Mouse (Mus musculus) midbrain, postnatal 0 days (tissue): ENCODE measurements around the gene Wdr44. TPM values are rescaled to one million over a fixed set of nuclear protein-coding genes. Genes with fewer than 3 reads are reported as not detected.

Experiments
- ATAC-seq: fragments of 200-750 bp; cut with Nextera tagmentation; 2 replicates; pipeline ENCODE4 v1.8.0; 2017; ENCODE audit warnings: moderate number of reproducible peaks, mild to moderate bottlenecking, moderate TSS enrichment, moderate library complexity; ENCODE audit not compliant: low FRiP score
- DNase-seq: peaks from one replicate; pipeline ENCODE4 v3.0.0-alpha.2; 2015; ENCODE audit warnings: low spot score
- H3K27ac ChIP-seq: fragments of 300-500 bp; sonication (generic); 2 replicates; pipeline ENCODE4 v1.5.1; 2014; ENCODE audit warnings: low read depth, mild to moderate bottlenecking, low read length, mixed read lengths
- H3K27me3 ChIP-seq: fragments of 300-500 bp; sonication (generic); 2 replicates; pipeline ENCODE4 v1.6.1; 2014; ENCODE audit warnings: low read length, control low read depth, mixed read lengths; ENCODE audit not compliant: insufficient read depth
- H3K36me3 ChIP-seq: fragments of 300-500 bp; sonication (generic); 2 replicates; pipeline ENCODE4 v1.6.1; 2014; ENCODE audit warnings: low read length, control low read depth, mixed read lengths; ENCODE audit not compliant: insufficient read depth
- H3K4me1 ChIP-seq: fragments of 300-500 bp; sonication (generic); 2 replicates; pipeline ENCODE4 v1.6.1; 2014; ENCODE audit warnings: mild to moderate bottlenecking, control low read depth, antibody characterized with exemption, low read length, mixed read lengths; ENCODE audit not compliant: insufficient read depth
- H3K4me2 ChIP-seq: fragments of 300-500 bp; sonication (generic); 2 replicates; pipeline ENCODE4 v1.6.1; 2014; ENCODE audit warnings: low read depth, mild to moderate bottlenecking, low read length, mixed read lengths; ENCODE audit not compliant: poor library complexity, severe bottlenecking
- H3K4me3 ChIP-seq: fragments of 300-500 bp; sonication (generic); 2 replicates; pipeline ENCODE4 v1.5.1; 2014; ENCODE audit warnings: low read depth, mild to moderate bottlenecking, low read length, moderate library complexity
- H3K9ac ChIP-seq: fragments of 300-500 bp; sonication (generic); replicated peaks from 2 replicates; pipeline ENCODE4 v1.6.1; 2014; ENCODE audit warnings: mild to moderate bottlenecking, low read length, moderate library complexity, mixed read lengths; ENCODE audit not compliant: poor library complexity, severe bottlenecking
- H3K9me3 ChIP-seq: fragments of 300-500 bp; sonication (generic); 2 replicates; pipeline ENCODE4 v1.6.1; 2016; ENCODE audit warnings: low read length, control low read depth
- CTCF ChIP-seq: IDR thresholded peaks from 2 replicates; pipeline ENCODE4 v1.5.1; 2016; ENCODE audit warnings: antibody characterized with exemption, mild to moderate bottlenecking
- WGBS: fragments of 180-500 bp; shearing (Covaris S2); extraction: QIAGEN DNeasy Blood & Tissue Kit; methylation state at CpG from one replicate; pipeline ENCODE4 v1.1.7; 2014; 5-methylcytosine and 5-hydroxymethylcytosine counted together
- polyA plus RNA-seq: library from polyadenylated mRNA; unstranded; fragments of >200 nt; fragmentation: Nextera tagmentation; extraction: Ambion mirVana; gene quantifications from 2 replicates; pipeline ENCODE4 v1.2.1, GENCODE M21; 2015
- total RNA-seq: library from RNA; depleted of rRNA; stranded (reverse); fragments of >200 nt; gene quantifications from 2 replicates; pipeline ENCODE4 v1.2.3, GENCODE M21; 2014; rRNA removed

Gene Wdr44
- 10.3 and 13.5 TPM in 2 replicates for total RNA-seq
- polyA plus RNA-seq, result 19.4 and 19.8 TPM in 2 replicates

- H3K27ac ChIP-seq, result peak within 1 kb of the TSS; percentile 66
- DNase-seq (peak; percentile 93), ATAC-seq (peak; percentile 99)
Measured at GRCm38 (mm10) chrX:23692722-23693442, at the start of gene Wdr44. Wdr44 (plus strand) TSS chrX:23693051.

GRCm38 (mm10) chrX:23648371-23648770 is 44.5 kb upstream of the Wdr44 start:
- Histone ChIP-seq H3K4me3 (no peak overlapping the region), H3K9ac (no peak overlapping the region), H3K27me3 (no peaks in the 10 kb centered on the region), H3K4me2 (no peak overlapping the region), H3K36me3 (no peaks in the 10 kb centered on the region), H3K9me3 (no peaks in the 10 kb centered on the region), H3K27ac (no peak overlapping the region), H3K4me1 (no peaks in the 10 kb centered on the region)
- no peak for TF ChIP-seq CTCF
- ATAC-seq, result no peak
- DNase-seq, result no peak
- WGBS, result 81% methylated on average over 1 of the region's 1 CpGs

More at GRCm38 (mm10) chrX:23692722-23693442, at the start of gene Wdr44:
- peak within 1 kb of the TSS; percentile 44 for H3K9ac ChIP-seq
- no peaks in the 10 kb centered on the region for H3K9me3 ChIP-seq
- H3K4me1 ChIP-seq, result no peaks in the 10 kb centered on the region
- peak within 1 kb of the TSS; percentile 52 for H3K4me3 ChIP-seq
- peak within 1 kb of the TSS; percentile 44 for H3K4me2 ChIP-seq
- no peaks in the 10 kb centered on the region for H3K27me3 ChIP-seq
- H3K36me3 ChIP-seq, result no peaks in the 10 kb centered on the region
- WGBS, result 14% methylated on average over 50 of the region's 51 CpGs
- no peak for TF ChIP-seq CTCF

- Histone ChIP-seq H3K4me1 (no peaks in the 10 kb centered on the region), H3K4me3 (no peak overlapping the region), H3K36me3 (no peaks in the 10 kb centered on the region), H3K27ac (no peak overlapping the region), H3K9ac (no peak overlapping the region), H3K4me2 (no peak overlapping the region), H3K9me3 (no peaks in the 10 kb centered on the region), H3K27me3 (no peaks in the 10 kb centered on the region)
- WGBS, result 90% methylated on average over 1 of the region's 1 CpGs
- DNase-seq (no peak), ATAC-seq (no peak)
- TF ChIP-seq CTCF, result no peak
Measured at GRCm38 (mm10) chrX:23662216-23662615, 30.6 kb upstream of the Wdr44 start.

GRCm38 (mm10) chrX:23673193-23673592 is 19.7 kb upstream of the Wdr44 start:
- H3K36me3 ChIP-seq, result no peaks in the 10 kb centered on the region
- TF ChIP-seq CTCF, result no peak
- no peak overlapping the region for H3K27ac ChIP-seq
- no peaks in the 10 kb centered on the region for H3K27me3 ChIP-seq
- no peaks in the 10 kb centered on the region for H3K9me3 ChIP-seq
- 76% methylated on average over 2 of the region's 2 CpGs for WGBS
- ATAC-seq (no peak), DNase-seq (no peak)
- H3K4me2 ChIP-seq, result no peak overlapping the region
- H3K9ac ChIP-seq, result no peak overlapping the region
- H3K4me3 ChIP-seq, result no peak overlapping the region
- H3K4me1 ChIP-seq, result no peaks in the 10 kb centered on the region

GRCm38 (mm10) chrX:23675450-23675849 is 17.4 kb upstream of the Wdr44 start:
- TF ChIP-seq CTCF, result no peak
- H3K9me3 ChIP-seq, result no peaks in the 10 kb centered on the region
- H3K4me3 ChIP-seq, result no peak overlapping the region
- H3K36me3 ChIP-seq, result no peaks in the 10 kb centered on the region
- ATAC-seq (no peak), DNase-seq (no peak)
- 77% methylated on average over 1 of the region's 1 CpGs for WGBS
- H3K4me2 ChIP-seq, result no peak overlapping the region
- no peak overlapping the region for H3K9ac ChIP-seq
- H3K27ac ChIP-seq, result no peak overlapping the region
- no peaks in the 10 kb centered on the region for H3K4me1 ChIP-seq
- H3K27me3 ChIP-seq, result no peaks in the 10 kb centered on the region

- no peaks in the 10 kb centered on the region for H3K4me1 ChIP-seq
- H3K4me3 ChIP-seq, result no peak overlapping the region
- no peaks in the 10 kb centered on the region for H3K27me3 ChIP-seq
- DNase-seq, result no peak
- ATAC-seq, result no peak
- WGBS, result 60% methylated on average over 2 of the region's 2 CpGs
- no peak overlapping the region for H3K9ac ChIP-seq
- no peaks in the 10 kb centered on the region for H3K9me3 ChIP-seq
- no peak overlapping the region for H3K27ac ChIP-seq
- H3K4me2 ChIP-seq, result no peak overlapping the region
- no peak for TF ChIP-seq CTCF
- no peaks in the 10 kb centered on the region for H3K36me3 ChIP-seq
Measured at GRCm38 (mm10) chrX:23676583-23676982, 16.3 kb upstream of the Wdr44 start.
